Mouse (Mus musculus) brain, adult 2 months (tissue): ENCODE data around the gene Dync1i2.
A peak's percentile ranks its signal among the peaks of the same experiment; 100 is the strongest.

Experiments used
- DNase-seq: peaks from one replicate; pipeline ENCODE4 v3.0.0; 2011; ENCODE audit warnings: low read depth, low spot score

The Dync1i2 gene

DNA sequence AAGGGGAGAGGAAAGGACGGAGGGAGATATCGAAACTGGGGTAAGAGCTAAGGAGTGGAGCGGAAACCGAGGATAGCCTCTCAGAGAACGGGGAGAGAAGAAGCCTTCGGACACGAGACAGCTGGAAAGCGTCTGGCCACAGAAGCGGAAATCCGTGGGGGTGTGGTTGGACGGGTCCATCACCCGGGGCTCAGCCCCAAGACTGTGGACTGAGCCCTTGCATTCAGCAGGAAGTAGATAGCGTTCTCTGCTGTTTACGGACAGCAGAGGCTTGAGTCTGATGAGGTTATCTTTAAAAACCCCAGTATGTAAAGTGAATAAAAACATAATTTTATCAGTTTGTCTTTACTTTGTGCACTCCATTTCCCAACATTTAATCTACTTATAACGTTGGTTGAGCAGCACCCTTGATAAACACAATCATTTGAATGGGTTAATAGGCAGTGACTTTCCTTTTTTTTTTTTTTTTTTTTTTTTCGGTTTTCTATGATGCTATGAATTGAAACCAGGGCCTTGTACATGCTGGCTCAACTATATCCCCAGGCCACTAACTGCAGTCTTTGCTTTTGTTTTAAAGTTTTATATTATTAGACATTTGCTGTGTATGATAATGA lies 7.6 kb upstream of the Dync1i2 start:
- DNase-seq, result no peak

DNA sequence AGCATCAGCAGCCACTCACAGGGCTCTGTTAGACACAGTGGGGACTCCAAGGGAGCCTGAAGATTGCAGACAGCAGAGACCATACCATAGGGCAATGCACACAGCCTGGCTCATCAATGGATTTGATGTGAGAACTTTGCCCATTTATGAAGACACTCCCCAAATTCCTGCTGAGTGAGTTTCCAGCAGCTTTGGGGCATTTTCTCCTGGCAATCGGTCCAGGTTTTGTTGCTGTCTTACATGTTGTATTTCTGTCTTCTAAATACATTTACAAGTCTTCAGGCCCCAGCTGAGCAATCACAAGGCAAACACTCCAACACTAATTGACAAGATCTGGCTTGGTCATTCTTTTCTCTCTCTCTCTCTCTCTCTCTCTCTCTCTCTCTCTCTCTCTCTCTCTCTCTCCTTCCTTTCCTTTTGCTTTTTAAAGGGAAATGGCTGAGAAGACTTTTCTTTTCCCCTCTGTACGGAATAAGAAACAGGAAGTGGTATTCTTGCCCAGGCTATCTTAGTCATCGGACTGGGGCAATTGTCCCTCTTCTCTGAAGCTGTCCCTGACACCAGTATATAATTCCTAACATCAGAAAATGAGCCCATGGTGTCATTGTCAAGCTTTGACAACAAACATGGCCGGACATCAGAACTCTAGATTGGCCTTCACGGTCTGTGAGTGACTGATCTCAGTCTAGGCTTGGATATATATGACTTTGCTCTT lies 2.3 kb upstream of the Dync1i2 start:
- DNase-seq, result no peak

DNA sequence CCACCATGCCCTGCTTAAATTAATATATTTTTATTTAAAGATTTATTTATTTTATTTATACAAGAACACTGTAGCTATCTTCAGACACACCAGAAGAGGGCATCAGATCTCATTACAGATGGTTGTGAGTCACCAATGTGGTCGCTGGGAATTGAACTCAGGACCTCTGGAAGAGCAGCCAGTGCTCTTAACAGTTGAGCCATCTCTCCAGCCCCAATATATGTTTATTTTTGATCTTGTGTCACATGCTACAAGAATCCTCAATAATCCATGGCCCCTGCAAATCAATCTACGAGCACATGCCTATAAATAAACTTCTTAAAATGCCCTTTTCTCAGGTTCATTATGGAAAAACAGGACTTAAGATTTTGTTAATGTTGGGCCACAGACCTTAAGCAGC lies 410 bp upstream of the Dync1i2 start:
- no peak for DNase-seq

- DNase-seq, result no peak
These were observed 837 bp downstream of the Dync1i2 start for GRCm38 (mm10) chr2:71212360-71212726.

DNA sequence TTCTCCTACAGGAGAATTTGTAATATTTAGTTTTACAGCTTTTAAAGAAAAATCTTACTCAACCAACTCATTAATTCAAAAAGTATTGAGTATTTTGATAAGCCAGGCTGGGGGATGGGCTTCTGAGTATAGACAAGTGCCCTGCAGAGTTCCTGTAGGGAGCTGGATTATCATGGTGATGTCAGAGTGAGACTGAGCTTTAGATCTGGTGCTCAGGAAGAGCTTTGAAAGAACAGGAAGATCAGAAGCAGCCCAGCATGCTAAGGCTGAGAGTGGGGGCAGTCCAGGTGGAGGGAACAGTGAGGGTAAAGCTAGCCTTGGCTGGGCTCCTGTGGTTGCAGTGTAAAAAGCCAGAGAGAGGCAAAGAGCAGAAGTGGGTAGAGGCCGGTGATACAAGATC lies 9.5 kb downstream of the Dync1i2 start:
- no peak for DNase-seq

DNA sequence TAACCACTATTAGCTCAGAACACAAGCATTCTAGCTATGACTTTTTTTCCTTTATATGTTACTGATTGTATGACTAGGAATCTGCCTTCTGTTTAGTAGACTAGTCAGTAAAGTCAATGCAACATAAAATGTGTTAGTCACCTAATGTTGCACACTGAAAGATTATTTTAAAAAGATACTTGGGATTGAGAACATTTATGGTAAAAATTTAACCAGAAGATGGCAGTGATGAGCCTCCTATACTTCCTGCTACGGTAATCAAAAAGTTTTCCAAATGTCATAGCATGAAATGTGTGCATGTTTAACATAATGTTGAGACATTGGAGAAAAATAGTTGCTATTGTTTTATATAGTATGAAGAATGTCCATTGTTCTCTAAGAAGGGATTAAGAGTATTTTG lies 15.9 kb downstream of the Dync1i2 start:
- DNase-seq, result peak; percentile 29

DNA sequence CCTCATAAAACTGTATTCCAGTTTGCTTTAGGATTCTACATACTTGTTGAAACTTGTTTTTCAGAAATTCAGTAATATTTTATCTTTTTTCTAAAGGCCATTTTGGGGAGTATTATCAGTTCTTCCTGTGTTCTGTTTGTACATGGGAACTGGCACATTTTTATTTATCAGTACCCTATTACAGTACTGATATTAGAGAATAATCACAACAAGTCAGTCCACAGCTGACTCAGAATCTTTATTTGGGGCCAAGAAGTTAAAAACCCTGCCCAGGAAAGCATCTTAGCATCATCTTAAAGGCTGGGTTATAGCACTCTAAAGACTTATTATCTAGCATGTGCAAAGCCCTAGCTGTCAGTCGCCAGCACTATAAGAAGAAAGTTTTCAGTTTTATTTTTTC lies 18.1 kb downstream of the Dync1i2 start:
- DNase-seq, result no peak

DNA sequence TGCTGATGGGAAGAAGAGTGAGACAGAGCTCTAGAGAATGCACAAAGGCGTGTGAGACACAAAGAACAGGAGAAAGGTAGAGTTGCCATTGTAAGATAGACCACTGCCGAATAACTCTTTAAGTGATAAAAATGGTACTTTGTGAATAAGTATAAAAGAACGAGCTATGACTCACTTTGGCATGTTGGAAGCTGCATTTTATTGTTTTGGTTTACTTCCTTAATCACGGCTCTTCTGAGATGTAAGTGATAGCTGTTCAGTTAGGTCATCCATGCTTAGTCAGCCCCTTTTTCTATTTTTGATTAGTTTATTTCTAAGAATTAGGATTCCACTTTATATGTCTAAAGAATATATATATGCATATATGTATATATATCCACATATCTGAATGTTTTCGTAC lies 20.4 kb downstream of the Dync1i2 start:
- no peak for DNase-seq

DNA sequence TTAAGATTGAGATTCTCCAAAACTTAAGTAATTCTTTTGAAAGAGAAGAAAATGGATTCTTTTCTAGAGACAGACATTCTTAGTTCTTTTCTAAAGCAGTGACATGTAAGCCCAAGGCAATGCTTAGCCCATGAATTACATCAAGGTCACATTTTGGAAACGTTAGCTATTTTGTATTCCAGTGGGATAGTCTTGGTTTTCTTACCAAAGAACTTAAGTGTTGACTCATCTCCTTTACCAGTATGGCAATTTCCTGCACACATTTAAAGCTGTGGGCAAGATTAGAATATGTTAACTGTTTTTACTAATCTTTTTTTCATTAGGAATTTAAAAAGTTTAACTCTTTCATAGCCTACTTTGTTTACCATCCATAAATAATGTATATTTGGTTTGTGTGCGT lies 21.5 kb downstream of the Dync1i2 start:
- DNase-seq, result no peak

DNA sequence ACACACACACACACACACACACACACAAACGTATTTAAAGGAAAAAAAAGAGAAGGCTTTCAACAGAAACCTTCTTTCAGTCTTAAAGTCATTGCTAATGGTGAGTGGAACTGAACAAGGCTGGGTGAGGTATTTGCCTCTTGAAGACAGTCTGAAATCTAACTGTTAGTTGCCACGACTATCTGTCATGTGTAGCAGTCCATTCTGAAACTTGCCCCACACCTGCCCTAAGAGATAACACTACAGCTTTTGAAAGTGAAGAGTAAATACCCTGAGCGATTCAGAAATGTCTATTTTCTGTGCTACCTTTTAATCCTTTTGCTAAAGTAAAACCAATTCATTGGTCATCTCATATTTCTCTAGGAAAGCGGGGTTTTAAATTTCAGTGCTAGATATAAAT lies 23.9 kb downstream of the Dync1i2 start:
- no peak for DNase-seq

DNA sequence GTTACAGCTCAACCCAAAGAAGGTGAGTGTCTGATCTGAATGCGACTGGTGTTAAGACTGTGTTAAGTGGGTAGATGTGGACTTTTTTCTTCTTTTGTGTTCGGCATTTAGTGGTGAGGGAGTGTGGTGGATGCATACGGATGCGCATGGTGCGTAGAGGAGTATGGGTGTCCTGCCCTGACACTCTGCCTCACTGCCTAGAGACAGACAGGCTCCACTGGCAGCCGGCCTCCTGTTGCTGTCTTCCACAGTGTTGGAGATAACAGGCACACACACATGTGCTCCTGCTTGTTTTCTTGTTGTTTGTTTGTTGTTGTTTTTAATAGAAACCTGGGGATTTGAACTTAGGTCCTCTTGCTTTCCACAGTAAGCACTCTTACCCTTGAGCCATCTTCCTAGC lies 24.5 kb downstream of the Dync1i2 start:
- no peak for DNase-seq

DNA sequence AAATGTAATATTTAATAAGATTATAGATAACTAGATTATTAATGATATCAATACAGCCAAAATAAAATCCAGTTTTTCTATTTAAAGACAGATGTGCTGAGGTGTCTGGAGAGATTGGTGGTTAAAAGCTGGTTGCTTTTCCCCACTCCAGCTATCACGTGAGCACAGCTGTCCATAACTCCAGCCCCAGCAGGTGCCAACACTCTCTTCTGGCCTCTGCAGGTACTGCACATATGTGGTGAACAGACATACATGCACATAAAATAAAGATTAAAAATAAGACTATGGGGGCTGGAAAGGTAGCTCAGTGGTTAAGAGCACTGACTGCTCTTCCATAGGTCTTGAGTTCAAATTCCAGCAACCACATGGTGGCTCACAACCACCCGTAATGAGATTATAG lies 30.0 kb downstream of the Dync1i2 start:
- DNase-seq, result no peak

GRCm38 (mm10) chr2:71242180-71242579 lies 30.7 kb downstream of the Dync1i2 start:
- DNase-seq, result no peak

DNA sequence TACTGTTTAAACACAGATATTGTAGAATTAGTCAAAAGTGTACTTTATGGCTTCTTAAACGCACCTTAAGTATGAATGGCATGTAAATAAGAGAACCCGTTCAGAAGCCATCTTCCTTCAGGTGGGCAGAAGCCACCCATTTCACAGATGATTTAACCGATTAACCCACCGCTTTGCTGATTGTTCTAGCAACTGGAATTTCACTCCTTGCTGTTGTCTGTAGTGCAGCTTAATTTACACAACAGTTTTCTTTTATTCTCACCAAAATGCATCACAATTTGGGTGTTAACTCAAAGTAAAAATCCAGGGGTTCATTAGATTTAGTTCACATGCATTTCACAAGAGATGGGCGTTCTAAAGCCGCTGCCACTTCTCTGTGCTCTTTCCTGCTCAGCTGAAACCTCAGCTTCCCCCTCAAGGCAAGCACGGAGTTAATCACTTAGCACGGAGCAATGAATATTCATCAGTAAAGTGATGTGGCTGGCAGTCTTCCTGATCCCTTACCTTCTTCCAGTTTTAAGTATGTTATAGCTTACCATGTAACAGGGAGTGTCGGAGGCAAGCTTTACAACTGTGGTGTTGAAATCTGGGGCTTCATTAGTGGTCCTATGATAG lies 31.7 kb downstream of the Dync1i2 start:
- DNase-seq, result peak; percentile 23

DNA sequence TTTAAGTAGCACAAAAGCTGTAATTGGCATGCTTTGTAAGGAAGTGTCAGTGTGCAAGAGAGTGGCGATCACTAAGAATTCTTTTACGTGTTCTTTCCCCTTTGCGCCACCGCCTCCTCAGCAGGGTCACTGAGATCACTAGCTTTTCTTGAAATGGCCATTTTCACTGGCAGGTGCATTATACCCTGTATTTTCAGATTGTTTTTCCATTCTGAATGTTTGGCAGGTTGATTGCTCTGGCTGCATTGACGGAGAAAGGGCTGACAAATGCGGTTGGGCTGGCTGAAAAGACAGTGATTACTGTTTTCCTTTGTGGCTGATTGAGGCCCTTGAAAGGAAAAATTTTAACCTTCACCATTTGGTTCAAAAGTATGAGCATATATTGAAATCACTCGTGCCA lies 33.3 kb downstream of the Dync1i2 start:
- DNase-seq, result no peak

GRCm38 (mm10) chr2:71245416-71245815 lies 33.9 kb downstream of the Dync1i2 start:
- peak; percentile 98 for DNase-seq

- peak; percentile 42 for DNase-seq
These were observed 34.6 kb downstream of the Dync1i2 start for GRCm38 (mm10) chr2:71246096-71246495.

DNA sequence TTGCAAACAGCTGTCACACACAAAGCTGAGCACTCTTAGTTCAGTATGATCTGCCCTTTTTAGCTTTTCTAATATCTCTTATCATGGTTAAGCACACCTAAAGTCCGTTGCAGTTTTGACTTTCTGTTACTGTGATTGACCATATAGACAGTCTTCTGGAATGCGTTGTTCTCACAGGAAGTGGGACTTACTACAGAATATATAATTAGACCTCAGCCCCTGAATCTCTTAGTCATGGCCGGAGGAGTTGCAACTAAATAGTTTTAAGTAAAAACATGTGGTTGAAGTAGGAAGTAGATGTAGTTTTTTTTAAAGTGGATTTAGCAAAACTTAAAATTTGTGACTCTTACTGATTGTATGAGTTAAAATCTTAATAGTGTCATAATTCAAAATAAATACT lies 36.6 kb downstream of the Dync1i2 start:
- DNase-seq, result no peak

DNA sequence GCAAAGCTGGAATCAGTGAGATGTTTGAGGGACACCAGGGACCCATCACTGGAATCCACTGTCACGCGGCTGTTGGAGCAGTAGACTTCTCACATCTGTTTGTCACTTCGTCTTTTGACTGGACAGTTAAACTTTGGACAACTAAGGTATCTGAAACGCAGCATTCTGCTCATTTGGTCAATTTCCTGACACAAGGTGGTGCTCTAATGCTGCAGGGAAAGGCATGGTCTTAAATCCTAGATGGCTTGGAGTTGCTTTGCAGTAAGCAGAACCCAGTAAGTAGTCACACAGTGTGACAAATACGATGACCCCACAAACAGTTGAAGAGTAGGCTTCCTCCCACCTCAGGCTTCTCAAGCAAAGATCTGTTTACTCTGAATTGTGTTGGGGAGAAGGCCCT lies 39.3 kb downstream of the Dync1i2 start:
- peak; percentile 74 for DNase-seq

GRCm38 (mm10) chr2:71254836-71255235 lies 43.3 kb downstream of the Dync1i2 start:
- DNase-seq, result no peak

DNA sequence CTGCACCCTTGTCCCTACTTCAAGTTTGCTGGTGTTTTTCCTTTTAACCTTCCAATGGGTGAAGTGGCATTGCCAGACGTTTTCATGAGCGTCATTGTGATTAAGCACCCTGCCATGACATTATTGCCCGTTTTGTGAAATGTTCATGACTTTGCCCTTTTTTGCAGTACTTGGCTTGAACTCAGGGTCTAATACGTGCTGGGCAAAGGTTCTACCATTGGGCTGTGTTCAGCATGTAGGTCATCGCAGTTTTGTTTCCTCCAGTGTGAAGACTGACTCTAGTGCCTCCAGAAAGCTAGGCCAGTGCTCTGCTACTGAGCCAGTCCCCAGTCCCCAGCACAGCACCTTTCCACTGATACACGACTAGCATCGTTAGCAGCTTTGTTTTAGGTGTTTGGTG lies 45.1 kb downstream of the Dync1i2 start:
- no peak for DNase-seq

- DNase-seq, result no peak
These were observed 53.1 kb downstream of the Dync1i2 start for GRCm38 (mm10) chr2:71264585-71264984.

GRCm38 (mm10) chr2:71268691-71269090 lies 57.2 kb downstream of the Dync1i2 start:
- DNase-seq, result no peak
